Mouse (Mus musculus) lung, postnatal 0 days (tissue): ENCODE results near the gene Col19a1.
A peak's percentile ranks its signal among the peaks of the same experiment; 100 is the strongest.

ENCODE experiments used
- CTCF ChIP-seq: IDR thresholded peaks from 2 replicates; pipeline ENCODE4 v1.5.1; 2016; ENCODE audit warnings: antibody characterized with exemption, mild to moderate bottlenecking
- EP300 ChIP-seq: IDR thresholded peaks from 2 replicates; pipeline ENCODE4 v1.6.1; 2016; ENCODE audit warnings: antibody characterized with exemption, mild to moderate bottlenecking, control low read depth

DNA sequence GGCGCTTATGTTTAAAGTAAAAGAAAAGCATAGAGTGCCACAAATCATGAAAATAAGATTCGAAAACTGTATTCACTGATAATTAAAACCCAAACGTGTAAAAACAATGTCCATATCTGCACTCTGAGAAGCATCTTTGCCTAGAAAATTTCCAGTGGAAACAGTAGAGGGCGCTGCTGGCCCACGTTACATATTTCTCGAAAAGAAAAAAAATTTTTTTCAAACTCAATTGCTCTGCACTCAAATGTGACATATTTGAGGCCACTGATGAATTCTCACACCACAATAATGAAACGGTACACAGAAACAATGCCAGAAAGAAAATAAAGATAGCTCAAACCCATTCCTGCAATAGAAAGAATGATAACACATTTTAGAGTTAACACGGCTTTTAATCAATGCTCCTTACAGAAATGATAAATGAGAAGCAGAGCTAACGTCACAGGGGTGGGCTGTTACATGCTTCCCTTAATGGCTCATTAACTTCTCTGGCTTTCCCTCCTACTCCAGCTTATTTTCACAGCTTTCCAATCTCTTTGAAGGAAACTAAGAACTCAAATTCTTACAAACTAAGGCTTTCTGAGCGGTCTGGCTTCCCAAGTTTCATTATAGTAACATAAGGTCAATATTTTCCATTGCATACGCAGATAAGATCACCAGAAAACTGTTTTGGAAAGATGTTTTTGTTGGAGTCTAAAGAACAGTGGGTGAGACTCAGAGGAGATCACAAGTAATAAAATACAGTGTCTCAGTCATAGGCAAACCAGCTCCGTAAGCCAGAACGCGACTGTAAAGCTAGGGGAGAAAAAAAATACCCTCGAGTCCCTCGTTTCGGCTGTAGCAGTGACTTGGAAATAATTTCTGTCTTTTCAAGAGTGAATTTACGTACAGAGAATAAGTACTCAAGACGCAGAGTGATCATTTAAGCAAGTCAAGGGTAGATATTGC is 219.4 kb downstream of the Col19a1 start:
- TF ChIP-seq CTCF (peak; percentile 65), EP300 (no peak)
